Mouse (Mus musculus) CD4-positive, CD25-positive, alpha-beta regulatory T cell, adult 4 months (primary cell): ENCODE results near the gene Tmigd3. TPM values are rescaled to one million over a fixed set of nuclear protein-coding genes. Genes with fewer than 3 reads are reported as not detected.
A peak's percentile ranks its signal among the peaks of the same experiment; 100 is the strongest.

Experiments used
- ATAC-seq: one replicate; pipeline ENCODE4 v1.8.0; 2017
- polyA plus RNA-seq, 2 experiments: library from polyadenylated mRNA; unstranded; fragments of 100-300 nt; shearing (Covaris generic); gene quantifications; one replicate each; pipeline ENCODE4 v1.2.1; 2017

Gene Tmigd3
- polyA plus RNA-seq, 2 experiments from 2014 or later = not detected

DNA sequence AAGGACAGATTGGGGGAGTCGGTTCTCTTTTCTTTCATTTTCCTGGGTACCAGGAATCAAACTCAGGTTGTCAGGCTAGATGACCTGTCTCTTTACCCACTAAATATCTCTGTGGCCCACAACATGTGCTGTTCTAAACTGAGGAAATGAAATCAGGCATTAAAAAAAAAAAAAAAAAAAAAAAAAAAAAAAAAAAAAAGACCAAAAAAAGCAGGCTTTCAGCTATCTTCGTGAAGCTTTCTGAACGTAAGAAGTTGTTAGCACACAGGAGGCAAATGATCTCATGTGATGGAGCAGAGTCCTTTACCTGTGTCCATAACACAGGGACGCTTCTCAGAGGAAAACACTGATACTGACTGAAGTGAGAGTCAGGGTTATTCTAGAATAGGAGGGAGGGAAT, 65.4 kb downstream of the Tmigd3 start:
- ATAC-seq = no peak

DNA sequence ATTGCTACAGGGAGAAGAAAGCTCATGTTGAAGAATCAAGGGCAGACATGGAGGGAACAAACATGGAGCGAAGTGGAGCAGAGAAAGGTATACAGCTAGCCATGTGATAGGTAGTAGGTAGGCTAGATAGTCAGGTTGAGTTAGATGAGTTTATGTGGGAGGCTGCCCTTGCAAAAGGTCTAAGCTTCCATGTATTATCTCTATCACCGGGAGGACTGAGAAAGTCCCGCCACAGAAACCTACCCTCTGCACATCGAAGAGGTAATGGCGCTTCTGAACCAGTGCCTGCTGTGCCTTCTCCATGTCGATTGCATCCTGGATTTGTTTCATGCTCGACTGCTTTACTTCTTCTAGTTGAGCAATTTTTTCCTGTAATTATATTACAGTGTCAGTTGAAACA, 80.6 kb downstream of the Tmigd3 start:
- no peak for ATAC-seq

- no peak for ATAC-seq
Observed at GRCm38 (mm10) chr3:105957235-105957634, 86.5 kb downstream of the Tmigd3 start.

DNA sequence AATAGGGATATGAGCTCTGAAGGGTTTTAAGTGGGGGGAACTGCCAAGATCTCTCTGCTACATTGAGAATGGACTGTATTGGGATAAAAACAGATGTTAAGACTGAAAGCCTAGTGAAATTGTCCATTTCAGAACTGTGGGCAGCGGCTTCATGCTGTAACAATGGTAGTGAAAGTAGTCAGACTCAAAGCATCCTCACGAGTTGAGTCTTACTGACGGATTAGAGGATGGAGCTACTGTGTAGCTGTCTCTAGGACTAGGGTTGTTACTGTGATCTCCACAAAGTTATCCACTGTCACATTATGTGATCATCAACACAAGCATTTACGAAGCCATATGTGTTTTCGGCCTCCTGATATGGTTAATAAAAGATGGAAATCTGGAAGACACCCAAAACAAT, 87.5 kb downstream of the Tmigd3 start:
- no peak for ATAC-seq

GRCm38 (mm10) chr3:105958974-105959580, 88.4 kb downstream of the Tmigd3 start, which contains the start of gene Wdr77:
Wdr77 (plus strand) TSS chr3:105959369.
- peak; percentile 91 for ATAC-seq

- ATAC-seq = no peak
Observed at GRCm38 (mm10) chr3:105959585-105959984, 88.9 kb downstream of the Tmigd3 start.

GRCm38 (mm10) chr3:105959999-105960398, 89.3 kb downstream of the Tmigd3 start, which contains the start of gene Atp5f1:
Atp5f1 (minus strand) TSS chr3:105960099.
- ATAC-seq = no peak

DNA sequence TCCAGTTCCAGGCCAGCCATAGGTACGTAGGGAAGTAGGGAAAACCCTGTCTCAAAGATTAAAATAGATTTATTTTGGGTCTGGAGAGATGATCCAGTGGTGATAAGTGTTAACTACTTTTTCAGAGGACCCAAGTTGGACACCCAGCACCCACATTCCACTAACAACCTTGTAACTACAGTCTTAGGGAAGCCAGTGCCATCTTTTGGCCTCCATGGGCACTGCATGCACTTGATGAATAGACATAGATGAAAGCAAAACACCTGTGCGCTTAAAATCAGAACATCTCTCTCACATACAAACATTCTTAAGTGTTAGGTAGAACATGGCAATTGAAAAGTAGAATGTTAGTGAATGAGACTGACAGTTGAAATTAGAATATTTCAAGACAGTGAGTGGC, 90.0 kb downstream of the Tmigd3 start:
- no peak for ATAC-seq

GRCm38 (mm10) chr3:105971831-105972446, 101.2 kb downstream of the Tmigd3 start:
- no peak for ATAC-seq

DNA sequence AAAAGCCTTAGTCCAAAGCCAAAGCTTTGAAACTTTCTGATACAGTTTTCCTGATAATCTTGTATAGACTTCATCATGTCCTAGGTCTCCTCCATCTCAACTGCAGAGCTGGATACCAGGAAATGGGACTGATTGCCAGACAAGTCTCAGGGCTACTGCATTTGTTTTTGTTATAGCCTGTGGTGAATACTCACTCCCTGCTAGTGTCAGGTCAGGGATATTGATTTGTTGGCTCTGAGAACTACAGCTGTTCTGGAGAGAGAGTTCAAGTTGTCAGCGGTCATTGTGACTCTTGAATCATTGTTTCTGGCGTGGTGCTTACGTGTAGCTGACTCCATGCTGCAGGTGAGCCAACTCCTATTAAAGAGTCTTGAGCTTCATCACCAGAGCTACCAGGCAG, 102.7 kb downstream of the Tmigd3 start, which contains the start of gene Ovgp1:
TSS of gene Ovgp1 (plus strand) at position 301 of the 400 bp plus-strand sequence.
- ATAC-seq = no peak

Other genes with a start within 250 kb of the Tmigd3 start
- 10 to 100 TPM; 10.2 to 12.1 TPM for gene Ddx20, start 183.3 kb upstream of the Tmigd3 start, polyA plus RNA-seq
- 1 to 10 TPM; 1.9 to 2.5 TPM for gene Inka2, start 166.3 kb upstream of the Tmigd3 start, polyA plus RNA-seq
- 100 to 1,000 TPM; 120 to 139 TPM for gene Rap1a, start 69.6 kb upstream of the Tmigd3 start, polyA plus RNA-seq
- gene Adora3, start within 50 bp of the Tmigd3 start, polyA plus RNA-seq = not detected
- under 1 TPM; 0.51 to 0.61 TPM for gene I830077J02Rik, start 61.8 kb downstream of the Tmigd3 start, polyA plus RNA-seq
- gene Wdr77, start 88.5 kb downstream of the Tmigd3 start, polyA plus RNA-seq = 10 to 100 TPM; 67.3 to 77.9 TPM
- gene Atp5f1, start 89.2 kb downstream of the Tmigd3 start, polyA plus RNA-seq = 100 to 1,000 TPM; 327 to 367 TPM
- gene Ovgp1, start 102.8 kb downstream of the Tmigd3 start, polyA plus RNA-seq = 1 to 10 TPM; 5.6 to 7.3 TPM
- 1 to 10 TPM in 1 of 2 experiments, not detected in 1; 2.4 TPM for gene Pifo, start 143.7 kb downstream of the Tmigd3 start, polyA plus RNA-seq
- 10 to 100 TPM in 1 of 2 experiments, 1 to 10 TPM in 1; 9.4 to 10.6 TPM for gene Chil5, start 161.9 kb downstream of the Tmigd3 start, polyA plus RNA-seq
- gene Chia1, start 242.3 kb downstream of the Tmigd3 start, polyA plus RNA-seq = not detected